ENCODE assay signal across 8 mouse cellular contexts in genomic region chr12:33302070-33302469, GRCm38 (mm10).
DNase-seq lines count a peak whose midpoint lies in the region; ATAC-seq and TF ChIP-seq lines count a peak whose summit lies in the region.

No protein-coding gene starts in this region.

- peaks cover 33% of the 10 kb centered on the region for H3K27me3 ChIP-seq in embryonic facial prominence, embryonic 10.5 days (replicated peaks; ENCODE audit: low read depth, poor library complexity, severe bottlenecking)
- H3K27me3 ChIP-seq in heart, adult 2 months (ENCODE audit: control insufficient read depth, insufficient read depth, low read length): no peaks in the 10 kb centered on the region
- no peaks in the 10 kb centered on the region for H3K27me3 ChIP-seq in liver, embryonic 11.5 days (replicated peaks; ENCODE audit: control insufficient read depth, insufficient read depth, low read length)

- H3K9me3 ChIP-seq in embryonic facial prominence, embryonic 10.5 days: no peaks in the 10 kb centered on the region
- no peaks in the 10 kb centered on the region for H3K9me3 ChIP-seq in liver, embryonic 11.5 days (ENCODE audit: control insufficient read depth, low read length)

- no peaks in the 10 kb centered on the region; the same call in 1 of the 2 replicates for H3K79me2 ChIP-seq in heart, adult 2 months (replicated peaks; ENCODE audit: control insufficient read depth, insufficient read depth, low read length)

- H3K4me2 ChIP-seq in liver, embryonic 11.5 days: peak overlapping the region; percentile 86

- peak overlapping the region; percentile 53 for H3K9ac ChIP-seq in heart, adult 2 months (ENCODE audit: low read depth, low read length)
- H3K9ac ChIP-seq in liver, embryonic 11.5 days (ENCODE audit: low read depth, low read length): peak overlapping the region; percentile 73

- intact Hi-C loops in heart, adult 2 months (cut with DNase I): no loop called here

- no peak overlapping the region for H3K27ac ChIP-seq in embryonic facial prominence, embryonic 10.5 days (replicated peaks)
- peak overlapping the region; percentile 65 for H3K27ac ChIP-seq in heart, adult 2 months
- peak overlapping the region; percentile 39; the same call in 1 of the 2 replicates for H3K27ac ChIP-seq in liver, embryonic 11.5 days (ENCODE audit: low read depth, low read length)

- DNase-seq in right cerebral cortex, postnatal 10 days (ENCODE audit: low spot score in 2 of 2): peak; percentile 60 to 70
- DNase-seq in right cerebral cortex, adult 18-20 months: no peak
- DNase-seq in embryonic facial prominence, embryonic 10.5 days (ENCODE audit: low spot score): peak; percentile 65
- peak; percentile 77 to 78 for DNase-seq in heart, adult 2 months
- DNase-seq in kidney, adult 18-20 months: peak; percentile 75
- DNase-seq in liver, embryonic 11.5 days (ENCODE audit: low spot score): peak; percentile 60
- peak; percentile 18 for DNase-seq in telencephalon, adult 2 months (ENCODE audit: low read depth, low spot score)

- H3K36me3 ChIP-seq in embryonic facial prominence, embryonic 10.5 days (replicated peaks): 0 out of 2 replicates have a peak, but pooled peaks cover 2% of the 10 kb centered on the region
- H3K36me3 ChIP-seq in heart, adult 2 months (ENCODE audit: control insufficient read depth, insufficient read depth, low read length): no peaks in the 10 kb centered on the region
- H3K36me3 ChIP-seq in liver, embryonic 11.5 days (ENCODE audit: control insufficient read depth, insufficient read depth, low read length): no peaks in the 10 kb centered on the region

- TF ChIP-seq CTCF in heart, adult 2 months (IDR thresholded peaks at IDR 0.05): no peak

- ATAC-seq in liver, embryonic 11.5 days (replicated peaks; ENCODE audit: low FRiP score): peak; percentile 63
- peak; percentile 45 for ATAC-seq in monocyte, adult 5-6 weeks (replicated peaks; ENCODE audit: insufficient number of reproducible peaks, low FRiP score, low TSS enrichment, poor library complexity, severe bottlenecking)

- TF ChIP-seq POLR2A in heart, adult 2 months (IDR thresholded peaks at IDR 0.05; ENCODE audit: insufficient read depth, low read depth, low read length): peak; percentile 56

- H3K4me1 ChIP-seq in embryonic facial prominence, embryonic 10.5 days: peaks cover 18% of the 10 kb centered on the region
- H3K4me1 ChIP-seq in heart, adult 2 months (ENCODE audit: control insufficient read depth, insufficient read depth, low read length): peaks cover 3% of the 10 kb centered on the region
- peaks cover 7% of the 10 kb centered on the region; the same call in 1 of the 2 replicates for H3K4me1 ChIP-seq in liver, embryonic 11.5 days (replicated peaks; ENCODE audit: control insufficient read depth, insufficient read depth, low read length)

- peak overlapping the region; percentile 62 for H3K4me3 ChIP-seq in embryonic facial prominence, embryonic 10.5 days
- H3K4me3 ChIP-seq in heart, adult 2 months: peak overlapping the region; percentile 59
- H3K4me3 ChIP-seq in liver, embryonic 11.5 days (ENCODE audit: low read depth, low read length): peak overlapping the region; percentile 58

- 1% methylated on average over 14 of the region's 14 CpGs for WGBS in embryonic facial prominence, embryonic 10.5 days
- under 1% methylated on average over 14 of the region's 14 CpGs for WGBS in heart, adult 2 months
- under 1% methylated on average over 14 of the region's 14 CpGs for WGBS in liver, embryonic 11.5 days

- no peak for TF ChIP-seq EP300 in heart, adult 2 months (IDR thresholded peaks at IDR 0.05; ENCODE audit: insufficient read depth, low read depth, low read length)
